Mouse (Mus musculus): ENCODE results near the gene Prg2. TPM values are rescaled to one million over a fixed set of nuclear protein-coding genes. Genes with fewer than 3 reads are reported as not detected.

Gene Prg2
- total and polyA plus RNA-seq, 2 experiments from 2014 or later = not detected

DNA sequence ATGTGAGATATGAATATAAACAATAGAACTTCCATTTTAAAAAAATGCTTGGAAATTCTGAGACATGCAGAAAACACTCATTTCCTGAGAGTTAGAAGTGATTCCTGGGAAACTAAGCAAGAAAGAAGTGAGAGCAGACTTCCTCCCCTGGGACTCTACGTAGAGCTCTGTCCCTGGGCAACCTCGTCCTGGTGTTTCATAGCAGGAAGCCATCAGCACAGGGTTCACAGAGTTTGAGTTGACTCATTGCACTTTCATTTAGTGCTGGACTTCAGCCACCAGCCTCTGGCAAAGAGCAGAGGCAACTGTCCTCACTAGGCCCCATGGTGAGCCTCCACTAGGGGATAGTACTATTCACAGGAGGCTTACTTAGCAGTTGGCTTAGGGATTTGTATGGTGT is 19.0 kb upstream of the Prg2 start:
- TF ChIP-seq CTCF (IDR thresholded peaks at IDR 0.05; ENCODE audit: low read depth) = no peak
- Histone ChIP-seq H3K27ac (ENCODE audit: low read depth, low read length) (no peak overlapping the region), H3K4me1 (ENCODE audit: insufficient read depth) (no peaks in the 10 kb centered on the region), H3K9me3 (ENCODE audit: low read length) (no peaks in the 10 kb centered on the region), H3K9ac (no peak overlapping the region), H3K36me3 (ENCODE audit: insufficient read depth) (no peaks in the 10 kb centered on the region), H3K4me2 (ENCODE audit: low read depth) (no peak overlapping the region), H3K27me3 (ENCODE audit: insufficient read depth, low read length) (no peaks in the 10 kb centered on the region), H3K4me3 (ENCODE audit: low read depth, low read length) (no peak overlapping the region)
- ATAC-seq (no peak), DNase-seq (no peak)
- 78% methylated on average over 2 of the region's 2 CpGs for WGBS

- Histone ChIP-seq H3K9ac (no peak overlapping the region), H3K9me3 (ENCODE audit: low read length) (no peaks in the 10 kb centered on the region), H3K4me3 (ENCODE audit: low read depth, low read length) (no peak overlapping the region), H3K36me3 (ENCODE audit: insufficient read depth) (no peaks in the 10 kb centered on the region), H3K27ac (ENCODE audit: low read depth, low read length) (no peak overlapping the region), H3K4me2 (ENCODE audit: low read depth) (no peak overlapping the region), H3K4me1 (ENCODE audit: insufficient read depth) (no peaks in the 10 kb centered on the region), H3K27me3 (ENCODE audit: insufficient read depth, low read length) (no peaks in the 10 kb centered on the region)
- no peak for ATAC-seq
- TF ChIP-seq CTCF (IDR thresholded peaks at IDR 0.05; ENCODE audit: low read depth) = no peak
- 64% methylated on average over 3 of the region's 3 CpGs for WGBS
- DNase-seq = no peak
These were observed 18.4 kb upstream of the Prg2 start for GRCm38 (mm10) chr2:84961901-84962300.

GRCm38 (mm10) chr2:84962906-84963507 is 17.3 kb upstream of the Prg2 start:
- H3K27me3 ChIP-seq (ENCODE audit: insufficient read depth, low read length) = no peaks in the 10 kb centered on the region
- 33% methylated on average over 6 of the region's 6 CpGs for WGBS
- no peak overlapping the region for H3K4me2 ChIP-seq (ENCODE audit: low read depth)
- H3K27ac ChIP-seq (ENCODE audit: low read depth, low read length) = no peak overlapping the region
- ATAC-seq = peak; percentile 70
- no peak overlapping the region for H3K4me3 ChIP-seq (ENCODE audit: low read depth, low read length)
- DNase-seq = no peak
- no peaks in the 10 kb centered on the region for H3K4me1 ChIP-seq (ENCODE audit: insufficient read depth)
- no peak for TF ChIP-seq CTCF (IDR thresholded peaks at IDR 0.05; ENCODE audit: low read depth)
- H3K36me3 ChIP-seq (ENCODE audit: insufficient read depth) = no peaks in the 10 kb centered on the region
- H3K9ac ChIP-seq = no peak overlapping the region
- H3K9me3 ChIP-seq (ENCODE audit: low read length) = no peaks in the 10 kb centered on the region

GRCm38 (mm10) chr2:84964111-84964801 is 16.0 kb upstream of the Prg2 start:
- H3K36me3 ChIP-seq (ENCODE audit: insufficient read depth) = no peaks in the 10 kb centered on the region
- no peak overlapping the region for H3K27ac ChIP-seq (ENCODE audit: low read depth, low read length)
- WGBS = 95% methylated on average over 7 of the region's 7 CpGs
- ATAC-seq = no peak
- H3K4me3 ChIP-seq (ENCODE audit: low read depth, low read length) = no peak overlapping the region
- no peak for DNase-seq
- no peak overlapping the region for H3K9ac ChIP-seq
- H3K9me3 ChIP-seq (ENCODE audit: low read length) = no peaks in the 10 kb centered on the region
- no peak for TF ChIP-seq CTCF (IDR thresholded peaks at IDR 0.05; ENCODE audit: low read depth)
- H3K27me3 ChIP-seq (ENCODE audit: insufficient read depth, low read length) = no peaks in the 10 kb centered on the region
- no peaks in the 10 kb centered on the region for H3K4me1 ChIP-seq (ENCODE audit: insufficient read depth)
- no peak overlapping the region for H3K4me2 ChIP-seq (ENCODE audit: low read depth)

DNA sequence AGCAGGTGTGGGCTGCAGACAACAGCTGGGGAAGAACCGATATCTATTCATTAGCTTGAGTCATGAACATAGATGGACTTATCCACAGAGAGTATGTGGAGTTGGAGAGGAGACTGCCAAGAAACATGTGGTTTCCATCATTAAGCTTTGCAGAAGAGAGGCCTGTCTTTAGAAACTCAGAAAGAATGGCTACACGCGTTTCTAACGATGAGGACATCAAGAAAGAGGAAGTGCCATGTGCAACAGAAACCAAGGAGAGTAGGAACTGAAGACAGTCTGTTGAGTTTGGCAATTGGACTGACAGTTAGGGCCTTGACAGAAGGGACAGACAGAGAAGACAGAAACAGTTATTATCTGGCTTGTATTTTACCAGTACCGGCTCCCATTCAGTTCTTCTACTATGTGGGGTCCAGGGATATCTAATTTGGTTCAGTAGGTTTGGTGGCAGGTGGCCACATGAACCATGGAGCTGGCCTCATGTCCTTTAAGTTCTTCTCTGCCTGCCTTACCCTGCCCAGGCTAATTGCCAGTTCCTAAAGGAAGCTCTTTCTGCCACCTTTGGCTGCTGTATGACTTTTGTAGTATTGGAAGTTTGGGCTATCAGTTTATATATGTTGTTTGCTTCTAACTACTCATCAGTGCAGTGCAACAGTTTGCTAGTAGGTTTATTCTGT is 12.8 kb upstream of the Prg2 start:
- Histone ChIP-seq H3K4me3 (ENCODE audit: low read depth, low read length) (no peak overlapping the region), H3K9me3 (ENCODE audit: low read length) (no peaks in the 10 kb centered on the region), H3K4me2 (ENCODE audit: low read depth) (no peak overlapping the region), H3K27me3 (ENCODE audit: insufficient read depth, low read length) (no peaks in the 10 kb centered on the region), H3K36me3 (ENCODE audit: insufficient read depth) (no peaks in the 10 kb centered on the region), H3K27ac (ENCODE audit: low read depth, low read length) (no peak overlapping the region), H3K4me1 (ENCODE audit: insufficient read depth) (no peaks in the 10 kb centered on the region), H3K9ac (no peak overlapping the region)
- WGBS = 90% methylated on average over 5 of the region's 5 CpGs
- ATAC-seq (no peak), DNase-seq (no peak)
- TF ChIP-seq CTCF (IDR thresholded peaks at IDR 0.05; ENCODE audit: low read depth) = no peak

- H3K9me3 ChIP-seq (ENCODE audit: low read length) = no peaks in the 10 kb centered on the region
- H3K4me2 ChIP-seq (ENCODE audit: low read depth) = no peak overlapping the region
- no peaks in the 10 kb centered on the region for H3K27me3 ChIP-seq (ENCODE audit: insufficient read depth, low read length)
- 94% methylated on average over 2 of the region's 2 CpGs for WGBS
- ATAC-seq (no peak), DNase-seq (no peak)
- no peaks in the 10 kb centered on the region for H3K4me1 ChIP-seq (ENCODE audit: insufficient read depth)
- H3K9ac ChIP-seq = no peak overlapping the region
- H3K27ac ChIP-seq (ENCODE audit: low read depth, low read length) = no peak overlapping the region
- no peaks in the 10 kb centered on the region for H3K36me3 ChIP-seq (ENCODE audit: insufficient read depth)
- no peak for TF ChIP-seq CTCF (IDR thresholded peaks at IDR 0.05; ENCODE audit: low read depth)
- no peak overlapping the region for H3K4me3 ChIP-seq (ENCODE audit: low read depth, low read length)
These were observed 4.7 kb upstream of the Prg2 start for GRCm38 (mm10) chr2:84975580-84975979.

- H3K4me3 ChIP-seq (ENCODE audit: low read depth, low read length) = no peak within 1 kb of the TSS
These were observed 7.7 kb downstream of the Prg2 start, which contains the start of gene Prg3 for GRCm38 (mm10) chr2:84987930-84988329. Prg3 (plus strand) TSS chr2:84988215.

More at GRCm38 (mm10) chr2:84987930-84988329, 7.7 kb downstream of the Prg2 start, which contains the start of gene Prg3:
- Histone ChIP-seq H3K36me3 (ENCODE audit: insufficient read depth) (no peaks in the 10 kb centered on the region), H3K4me2 (ENCODE audit: low read depth) (no peak within 1 kb of the TSS), H3K27ac (ENCODE audit: low read depth, low read length) (no peak within 1 kb of the TSS), H3K27me3 (ENCODE audit: insufficient read depth, low read length) (no peaks in the 10 kb centered on the region), H3K9ac (no peak within 1 kb of the TSS), H3K4me1 (ENCODE audit: insufficient read depth) (no peaks in the 10 kb centered on the region), H3K9me3 (ENCODE audit: low read length) (no peaks in the 10 kb centered on the region)
- ATAC-seq (no peak), DNase-seq (no peak)
- WGBS = 69% methylated on average over 1 of the region's 1 CpGs
- no peak for TF ChIP-seq CTCF (IDR thresholded peaks at IDR 0.05; ENCODE audit: low read depth)

Measured in forebrain, postnatal 0 days (tissue).